Mouse (Mus musculus) heart, postnatal 10 days (tissue): Measurements from ENCODE around the gene C5ar2. TPM values are rescaled to one million over a fixed set of nuclear protein-coding genes. Genes with fewer than 3 reads are reported as not detected.
A peak's percentile ranks its signal among the peaks of the same experiment; 100 is the strongest.
"Not testable (repeated sequence)": the region's sequence is repeated elsewhere in the genome, so short reads cannot be mapped to it uniquely, and the experiment has no call there.

ENCODE experiments used
- DNase-seq, 2 experiments: peaks; one replicate each; pipeline ENCODE4 v3.0.0; 2021
- intact Hi-C: fragments of 180-260 bp; cut with DNase I; formaldehyde crosslinking; loops from one replicate; pipeline ENCODE4 v1.15.1; 2025
- total RNA-seq, 2 experiments: library from RNA; stranded (reverse); gene quantifications; 2 replicates each; pipeline ENCODE4 v1.2.3; 2021

Gene C5ar2
- total RNA-seq = under 1 TPM; 0.38 to 0.50 TPM

GRCm38 (mm10) chr7:16244067-16244466 lies at the start of gene C5ar2:
Gene C5ar2 (minus strand): TSS chr7:16244154.
- intact Hi-C loops = no loop called here
- DNase-seq = no peak

GRCm38 (mm10) chr7:16287791-16288190 lies 43.8 kb upstream of the C5ar2 start:
- DNase-seq = no peak

DNA sequence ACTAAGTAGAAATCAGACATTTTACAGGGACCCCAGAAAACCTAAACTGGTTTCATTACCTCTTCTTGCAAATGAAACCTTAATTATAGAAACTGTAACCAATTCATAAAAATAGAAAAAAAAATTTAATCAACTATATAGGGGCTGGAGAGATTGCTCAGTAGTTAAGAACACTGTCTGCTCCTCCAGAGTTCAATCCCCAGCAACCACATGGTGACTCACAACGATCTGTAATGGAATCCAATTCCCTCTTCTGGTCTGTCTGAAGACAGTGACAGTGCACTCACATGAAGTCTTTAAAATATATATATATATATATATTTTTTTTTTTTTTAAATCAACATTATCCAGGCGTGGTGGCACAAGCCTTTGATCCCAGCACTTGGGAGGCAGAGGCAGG lies 43.1 kb upstream of the C5ar2 start:
- intact Hi-C loops = no loop called here
- DNase-seq = no peak

More at GRCm38 (mm10) chr7:16287791-16288190, 43.8 kb upstream of the C5ar2 start:
- intact Hi-C loops = no loop called here

- intact Hi-C loops = no loop called here
- peak; percentile 100 for DNase-seq
Measured at GRCm38 (mm10) chr7:16286026-16286961, 42.3 kb upstream of the C5ar2 start, which contains the start of gene Ccdc9. Gene Ccdc9 (minus strand): TSS chr7:16286795.

GRCm38 (mm10) chr7:16285450-16286025 lies 41.6 kb upstream of the C5ar2 start:
- peak; percentile 77 to 82 for DNase-seq
- intact Hi-C loops = no loop called here

- intact Hi-C loops = no loop called here
- no peak for DNase-seq
Measured at GRCm38 (mm10) chr7:16284904-16285303, 41.0 kb upstream of the C5ar2 start.

GRCm38 (mm10) chr7:16284001-16284400 lies 40.0 kb upstream of the C5ar2 start:
- DNase-seq = no peak
- intact Hi-C loops = no loop called here

DNA sequence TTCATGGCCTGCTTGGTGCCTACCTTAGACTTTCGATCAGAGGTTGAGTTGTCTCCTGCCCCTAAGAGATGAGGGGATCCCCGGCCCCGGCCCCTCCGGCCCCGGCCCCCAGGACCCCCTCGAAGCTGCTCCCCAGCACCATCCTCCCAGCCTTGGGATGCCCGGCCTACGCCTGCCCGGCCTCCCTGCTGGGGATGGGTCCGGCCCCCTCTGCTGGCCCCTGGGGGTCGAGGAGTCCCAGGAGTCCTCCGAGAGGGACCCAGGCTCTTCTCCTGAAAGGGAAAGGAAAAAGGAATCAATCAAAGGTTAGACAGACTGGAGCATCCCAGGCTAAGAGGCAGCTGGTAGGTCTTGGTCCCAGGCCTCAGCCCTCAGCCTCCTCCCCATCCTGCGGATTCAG lies 38.4 kb upstream of the C5ar2 start:
- intact Hi-C loops = no loop called here
- DNase-seq = no peak

- intact Hi-C loops = no loop called here
- DNase-seq = no peak
Measured at GRCm38 (mm10) chr7:16280721-16281120, 36.8 kb upstream of the C5ar2 start.

- no peak for DNase-seq
- intact Hi-C loops = no loop called here
Measured at GRCm38 (mm10) chr7:16274922-16275890, 31.3 kb upstream of the C5ar2 start.

DNA sequence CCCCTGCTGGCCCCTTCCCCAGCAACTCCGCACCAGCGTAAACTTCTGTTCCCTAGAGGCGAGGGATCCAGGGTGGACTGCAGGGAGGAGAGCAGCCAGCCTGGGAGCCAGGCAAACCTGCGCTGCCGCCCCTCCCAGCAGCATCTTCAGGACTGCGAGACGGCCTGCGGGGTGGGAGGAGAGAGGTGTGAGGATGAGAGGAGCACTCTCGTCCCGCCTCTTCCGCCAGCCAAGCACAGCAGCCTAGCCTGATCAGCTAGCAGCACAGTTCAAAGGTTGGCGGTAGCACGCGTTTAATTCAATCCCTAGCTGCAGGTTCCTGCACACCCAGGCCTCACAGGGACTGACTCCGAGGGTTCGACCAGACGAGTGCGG lies 29.8 kb upstream of the C5ar2 start:
- intact Hi-C loops = no loop called here
- no peak for DNase-seq

- DNase-seq = peak; percentile 86 to 88
- intact Hi-C loops = no loop called here
Measured at GRCm38 (mm10) chr7:16273081-16273765, 29.3 kb upstream of the C5ar2 start, which contains the start of gene Inafm1. Gene Inafm1 (minus strand): TSS chr7:16273617.

DNA sequence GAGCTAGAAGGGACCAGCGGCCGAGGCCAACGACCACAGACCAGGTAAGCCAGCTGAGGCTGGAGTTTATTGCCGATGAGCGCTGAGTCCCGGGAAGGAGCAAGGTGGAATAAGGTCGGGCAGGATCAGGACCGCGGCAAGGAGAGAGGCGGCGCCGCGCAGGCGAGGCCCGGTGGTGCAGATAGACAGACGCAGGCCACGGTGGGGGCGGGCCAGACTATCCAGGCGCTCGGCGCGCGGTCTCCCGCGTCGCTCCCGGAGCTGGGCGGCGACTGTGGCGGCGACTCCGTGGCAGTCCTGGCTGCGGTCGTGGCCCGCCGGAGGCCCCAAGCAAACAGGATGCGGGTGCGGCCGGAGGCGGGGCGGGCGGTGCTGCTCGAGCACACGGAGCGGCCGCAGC lies 28.7 kb upstream of the C5ar2 start:
- intact Hi-C loops = no loop called here
- DNase-seq = peak; percentile 72 to 73

GRCm38 (mm10) chr7:16271139-16271538 lies 27.2 kb upstream of the C5ar2 start:
- no peak for DNase-seq
- intact Hi-C loops = no loop called here

DNA sequence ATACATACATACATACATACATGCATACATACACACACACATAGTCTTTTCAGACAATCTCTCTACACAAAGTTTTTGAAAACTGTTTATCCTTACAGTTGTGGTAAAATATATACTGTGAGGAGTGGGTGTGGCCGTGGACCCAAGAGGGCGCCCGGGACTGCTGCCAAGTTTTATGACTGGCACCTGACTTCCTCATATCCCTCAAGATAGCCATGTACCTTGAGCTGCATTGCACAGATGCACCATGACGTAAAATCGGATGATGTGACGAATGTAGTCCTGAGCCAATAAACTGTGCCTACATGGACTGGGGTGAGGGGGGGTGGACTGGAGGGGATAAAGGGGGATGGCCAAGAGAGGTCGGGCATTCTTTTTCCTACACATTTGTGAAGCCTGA lies 22.6 kb upstream of the C5ar2 start:
- DNase-seq, intact Hi-C loops: not testable (repeated sequence)

GRCm38 (mm10) chr7:16265856-16266255 lies 21.9 kb upstream of the C5ar2 start:
- no peak for DNase-seq
- intact Hi-C loops = no loop called here

- intact Hi-C loops = loop anchor here (1.0 to 5.0 kb wide), 2 partner anchors 52 to 72 kb away; no protein-coding TSS in a partner anchor
- no peak for DNase-seq
Measured at GRCm38 (mm10) chr7:16263843-16264242, 19.9 kb upstream of the C5ar2 start.

GRCm38 (mm10) chr7:16263015-16263787 lies 19.2 kb upstream of the C5ar2 start:
- DNase-seq = peak; percentile 75 to 87

GRCm38 (mm10) chr7:16261097-16261496 lies 17.1 kb upstream of the C5ar2 start:
- intact Hi-C loops = loop anchor here (5.0 kb wide), 1 partner anchor 49 kb away; no protein-coding TSS in a partner anchor
- DNase-seq = no peak

More at GRCm38 (mm10) chr7:16263015-16263787, 19.2 kb upstream of the C5ar2 start:
- intact Hi-C loops = loop anchor here (1.0 to 5.0 kb wide), 2 partner anchors 51 to 71 kb away; no protein-coding TSS in a partner anchor
